Mouse (Mus musculus) myocyte (in vitro differentiated cells): Measurements from ENCODE around the gene Golm1. TPM values are rescaled to one million over a fixed set of nuclear protein-coding genes. Genes with fewer than 3 reads are reported as not detected.

Source experiments
- H3K27me3 ChIP-seq: one replicate; pipeline ENCODE4 v1.6.1; 2011; ENCODE audit not compliant: control insufficient read depth, insufficient read depth, insufficient read length
- H3K36me3 ChIP-seq: one replicate; pipeline ENCODE4 v1.6.1; 2011; ENCODE audit not compliant: control insufficient read depth, insufficient read depth
- H3K4me2 ChIP-seq: one replicate; pipeline ENCODE4 v1.6.1; 2011; ENCODE audit warnings: low read depth, control low read depth
- H3K4me3 ChIP-seq: one replicate; pipeline ENCODE4 v1.5.1; 2011; ENCODE audit warnings: mild to moderate bottlenecking, control low read depth, moderate library complexity
- H3K79me2 ChIP-seq: one replicate; pipeline ENCODE4 v1.6.1; 2011; ENCODE audit not compliant: control insufficient read depth, insufficient read depth
- H3ac ChIP-seq: one replicate; pipeline ENCODE4 v1.6.1; 2011; ENCODE audit not compliant: control insufficient read depth, insufficient read length
- CEBPB ChIP-seq: IDR thresholded peaks from 2 replicates; pipeline ENCODE4 v1.6.1; 2011; ENCODE audit warnings: mild to moderate bottlenecking, moderate library complexity; ENCODE audit not compliant: poor library complexity, insufficient read depth, severe bottlenecking
- E2F4 ChIP-seq: IDR thresholded peaks from one replicate; pipeline ENCODE4 v1.6.1; 2011; ENCODE audit warnings: mild to moderate bottlenecking, control low read depth, moderate library complexity; ENCODE audit not compliant: insufficient read depth
- MAX ChIP-seq: IDR thresholded peaks from one replicate; pipeline ENCODE4 v1.6.1; 2011; ENCODE audit warnings: low read depth, mild to moderate bottlenecking, control low read depth
- MYOD1 ChIP-seq, 3 experiments: IDR thresholded peaks; one replicate each; pipeline ENCODE4 v1.6.1; 2011; ENCODE audit warnings: control low read depth in 2 of 3, low read depth in 2 of 3, mild to moderate bottlenecking in 2 of 3, moderate library complexity in 1 of 3; ENCODE audit not compliant: insufficient read length in 2 of 3, control insufficient read depth in 1 of 3
- MYOG ChIP-seq, 3 experiments: IDR thresholded peaks; one replicate each; pipeline ENCODE4 v1.6.1; 2011; ENCODE audit warnings: control low read depth in 2 of 3, low read depth in 2 of 3, mild to moderate bottlenecking in 2 of 3; ENCODE audit not compliant: insufficient read length in 2 of 3, control insufficient read depth in 1 of 3, insufficient read depth in 1 of 3
- POLR2A ChIP-seq: IDR thresholded peaks from one replicate; pipeline ENCODE4 v1.6.1; 2011; ENCODE audit warnings: low read depth, mild to moderate bottlenecking, control low read depth, moderate library complexity; ENCODE audit not compliant: insufficient read length
- POLR2AphosphoS2 ChIP-seq: IDR thresholded peaks from one replicate; pipeline ENCODE4 v1.6.1; 2011; ENCODE audit warnings: low read depth, control low read depth; ENCODE audit not compliant: insufficient read length
- REST ChIP-seq: IDR thresholded peaks from one replicate; pipeline ENCODE4 v1.6.1; 2011; ENCODE audit warnings: mild to moderate bottlenecking, control low read depth, moderate library complexity; ENCODE audit not compliant: insufficient read depth, insufficient read length
- SRF ChIP-seq: IDR thresholded peaks from one replicate; pipeline ENCODE4 v1.6.1; 2011; ENCODE audit warnings: low read depth; ENCODE audit not compliant: control insufficient read depth, insufficient read length
- TCF12 ChIP-seq: IDR thresholded peaks from one replicate; pipeline ENCODE4 v1.6.1; 2011; ENCODE audit warnings: mild to moderate bottlenecking, control low read depth; ENCODE audit not compliant: poor library complexity, insufficient read depth, severe bottlenecking
- TCF3 ChIP-seq: IDR thresholded peaks from one replicate; pipeline ENCODE4 v1.6.1; 2011; ENCODE audit warnings: low read depth, control low read depth; ENCODE audit not compliant: insufficient read length
- USF1 ChIP-seq: IDR thresholded peaks from one replicate; pipeline ENCODE4 v1.6.1; 2011; ENCODE audit warnings: low read depth, mild to moderate bottlenecking, control low read depth, moderate library complexity
- polyA plus RNA-seq: library from polyadenylated mRNA; unstranded; fragments of >200 nt; fragmentation: generic; extraction: Trizol; gene quantifications from one replicate; pipeline ENCODE4 v1.2.1, GENCODE M21; 2012; ENCODE audit warnings: missing spikeins

The Golm1 gene
- polyA plus RNA-seq, 1 experiment: 4.8 TPM

GRCm38 (mm10) chr13:59653136-59653535, 22.5 kb downstream of the Golm1 start:
- H3K4me2 ChIP-seq: no peak overlapping the region
- no peaks in the 10 kb centered on the region for H3K27me3 ChIP-seq
- no peak overlapping the region for H3K4me3 ChIP-seq
- no peak overlapping the region for H3ac ChIP-seq
- H3K36me3 ChIP-seq: no peaks in the 10 kb centered on the region
- no peaks in the 10 kb centered on the region for H3K79me2 ChIP-seq
- TF ChIP-seq POLR2A: no peak
- no peak for TF ChIP-seq SRF
- TF ChIP-seq TCF12: no peak
- TF ChIP-seq E2F4: no peak

GRCm38 (mm10) chr13:59652651-59653050, 23.0 kb downstream of the Golm1 start:
- Histone ChIP-seq H3K36me3 (no peaks in the 10 kb centered on the region), H3K27me3 (no peaks in the 10 kb centered on the region), H3ac (no peak overlapping the region), H3K79me2 (no peaks in the 10 kb centered on the region), H3K4me3 (no peak overlapping the region), H3K4me2 (peak overlapping the region; percentile 18)
- TF ChIP-seq MYOG (IDR thresholded peaks at IDR 0.05; ENCODE audit: control insufficient read depth in 1 of 3, insufficient read depth in 1 of 3, insufficient read length in 2 of 3, low read depth in 2 of 3): peak in 1 of 3 experiments; percentile 34
- TF ChIP-seq MYOD1 (IDR thresholded peaks at IDR 0.05; ENCODE audit: control insufficient read depth in 1 of 3, insufficient read length in 2 of 3, low read depth in 2 of 3): peak in 2 of 3 experiments; percentile 84 to 87
- TF ChIP-seq POLR2AphosphoS2: no peak

DNA sequence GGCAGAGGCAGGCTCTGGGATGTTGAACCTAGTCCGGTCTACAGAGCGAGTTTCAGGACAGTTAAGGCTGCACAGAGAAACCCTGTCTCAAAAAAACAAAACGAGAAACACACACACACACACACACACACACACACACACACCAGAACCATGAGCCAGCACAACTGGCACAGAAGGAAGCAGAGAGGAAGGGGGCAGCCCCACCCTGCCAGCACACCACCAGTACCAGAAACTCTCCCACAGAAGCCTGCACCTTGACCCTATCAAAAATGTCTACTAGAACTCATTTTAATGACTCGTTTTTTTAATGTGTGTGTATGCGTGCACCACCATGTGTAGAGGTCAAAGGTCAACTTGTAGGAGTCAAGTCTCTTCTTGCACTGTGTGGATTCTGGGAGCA, 25.8 kb downstream of the Golm1 start:
- Histone ChIP-seq H3K27me3 (no peaks in the 10 kb centered on the region), H3ac (no peak overlapping the region), H3K36me3 (peaks cover 4% of the 10 kb centered on the region), H3K4me3 (no peak overlapping the region), H3K4me2 (no peak overlapping the region), H3K79me2 (no peaks in the 10 kb centered on the region)
- TF ChIP-seq MYOG (IDR thresholded peaks at IDR 0.05; ENCODE audit: control insufficient read depth in 1 of 3, insufficient read depth in 1 of 3, insufficient read length in 2 of 3, low read depth in 2 of 3): no peak
- no peak for TF ChIP-seq E2F4
- TF ChIP-seq TCF3: no peak
- TF ChIP-seq MAX: no peak

DNA sequence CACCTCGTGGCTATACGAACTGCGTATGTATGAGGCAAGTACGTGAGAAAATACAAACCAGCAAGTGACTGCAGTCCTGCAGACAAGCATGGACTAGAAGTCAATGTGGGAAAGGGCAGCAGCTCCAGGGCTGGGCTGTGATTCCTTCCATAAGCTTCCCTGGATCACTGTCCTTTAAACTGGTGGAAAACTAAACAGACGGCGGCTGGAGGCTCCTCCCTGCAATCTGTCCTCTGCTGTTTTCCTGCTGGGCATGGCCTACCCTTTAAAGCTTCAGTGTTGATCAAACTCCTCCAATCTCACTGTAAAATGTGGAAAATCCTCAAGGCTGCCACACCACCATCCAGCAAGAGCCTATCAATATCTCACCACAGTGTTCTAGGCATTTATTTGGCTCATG, 27.0 kb downstream of the Golm1 start:
- no peak for TF ChIP-seq USF1
- TF ChIP-seq POLR2A: no peak
- TF ChIP-seq MAX: no peak
- TF ChIP-seq CEBPB: no peak
- no peak for TF ChIP-seq E2F4
- TF ChIP-seq MYOD1 (IDR thresholded peaks at IDR 0.05; ENCODE audit: control insufficient read depth in 1 of 3, insufficient read length in 2 of 3, low read depth in 2 of 3): no peak
- TF ChIP-seq POLR2AphosphoS2: no peak
- no peak for TF ChIP-seq SRF
- no peak for TF ChIP-seq MYOG (IDR thresholded peaks at IDR 0.05; ENCODE audit: control insufficient read depth in 1 of 3, insufficient read depth in 1 of 3, insufficient read length in 2 of 3, low read depth in 2 of 3)
- no peak for TF ChIP-seq TCF12
- TF ChIP-seq REST: no peak
- Histone ChIP-seq H3ac (no peak overlapping the region), H3K4me3 (no peak overlapping the region), H3K4me2 (no peak overlapping the region), H3K36me3 (peaks cover 4% of the 10 kb centered on the region), H3K27me3 (no peaks in the 10 kb centered on the region), H3K79me2 (no peaks in the 10 kb centered on the region)

GRCm38 (mm10) chr13:59647484-59647883, 28.1 kb downstream of the Golm1 start:
- TF ChIP-seq TCF12 (no peak), POLR2A (no peak), USF1 (no peak), MAX (no peak), REST (no peak), E2F4 (no peak), CEBPB (no peak), TCF3 (no peak), SRF (no peak), MYOG (IDR thresholded peaks at IDR 0.05; ENCODE audit: control insufficient read depth in 1 of 3, insufficient read depth in 1 of 3, insufficient read length in 2 of 3, low read depth in 2 of 3) (no peak), MYOD1 (IDR thresholded peaks at IDR 0.05; ENCODE audit: control insufficient read depth in 1 of 3, insufficient read length in 2 of 3, low read depth in 2 of 3) (no peak), POLR2AphosphoS2 (no peak)
- Histone ChIP-seq H3K36me3 (peaks cover 4% of the 10 kb centered on the region), H3K79me2 (no peaks in the 10 kb centered on the region), H3ac (no peak overlapping the region), H3K4me2 (no peak overlapping the region), H3K4me3 (no peak overlapping the region), H3K27me3 (no peaks in the 10 kb centered on the region)

- no peak overlapping the region for H3ac ChIP-seq
- no peaks in the 10 kb centered on the region for H3K79me2 ChIP-seq
- no peak overlapping the region for H3K4me3 ChIP-seq
- TF ChIP-seq CEBPB (no peak), SRF (no peak), TCF12 (no peak), REST (no peak), MAX (no peak), TCF3 (no peak), USF1 (no peak), E2F4 (no peak), POLR2AphosphoS2 (no peak), POLR2A (no peak), MYOG (IDR thresholded peaks at IDR 0.05; ENCODE audit: control insufficient read depth in 1 of 3, insufficient read depth in 1 of 3, insufficient read length in 2 of 3, low read depth in 2 of 3) (no peak)
- no peaks in the 10 kb centered on the region for H3K27me3 ChIP-seq
- no peak overlapping the region for H3K4me2 ChIP-seq
- H3K36me3 ChIP-seq: peaks cover 4% of the 10 kb centered on the region
Observed at GRCm38 (mm10) chr13:59646674-59647244, 28.9 kb downstream of the Golm1 start.
